Mouse (Mus musculus) embryonic facial prominence, embryonic 11.5 days (tissue): ENCODE results near the gene Arid3a. TPM values are rescaled to one million over a fixed set of nuclear protein-coding genes. Genes with fewer than 3 reads are reported as not detected.
A peak's percentile ranks its signal among the peaks of the same experiment; 100 is the strongest.

ENCODE experiments used
- ATAC-seq: fragments of 200-750 bp; cut with Nextera tagmentation; replicated peaks from 2 replicates; pipeline ENCODE4 v1.8.0; 2017; ENCODE audit warnings: low read depth; ENCODE audit not compliant: insufficient number of reproducible peaks, low FRiP score, low TSS enrichment
- DNase-seq: peaks from one replicate; pipeline ENCODE4 v3.0.0-alpha.2; 2015; ENCODE audit warnings: low spot score
- H3K27ac ChIP-seq: fragments of 300-500 bp; sonication (generic); replicated peaks from 2 replicates; pipeline ENCODE4 v1.5.1; 2014; ENCODE audit warnings: mild to moderate bottlenecking, low read depth, low read length, control low read depth
- H3K27me3 ChIP-seq: fragments of 300-500 bp; sonication (generic); 2 replicates; pipeline ENCODE4 v1.6.1; 2014; ENCODE audit warnings: mild to moderate bottlenecking, low read length, moderate library complexity, mixed read lengths; ENCODE audit not compliant: control insufficient read depth, insufficient read depth
- H3K36me3 ChIP-seq: fragments of 300-500 bp; sonication (generic); replicated peaks from 2 replicates; pipeline ENCODE4 v1.6.1; 2014; ENCODE audit warnings: low read depth, mild to moderate bottlenecking, low read length, moderate library complexity, mixed read lengths; ENCODE audit not compliant: control insufficient read depth, insufficient read depth
- H3K4me1 ChIP-seq: fragments of 300-500 bp; sonication (generic); 2 replicates; pipeline ENCODE4 v1.6.1; 2014; ENCODE audit warnings: low read length, mixed read lengths; ENCODE audit not compliant: control insufficient read depth, insufficient read depth
- H3K4me2 ChIP-seq: fragments of 300-500 bp; sonication (generic); 2 replicates; pipeline ENCODE4 v1.6.1; 2014; ENCODE audit warnings: low read depth, mild to moderate bottlenecking, control low read depth, low read length, moderate library complexity
- H3K4me3 ChIP-seq: fragments of 300-500 bp; sonication (generic); 2 replicates; pipeline ENCODE4 v1.5.1; 2014; ENCODE audit warnings: low read depth, low read length, control low read depth
- H3K9ac ChIP-seq: fragments of 300-500 bp; sonication (generic); replicated peaks from 2 replicates; pipeline ENCODE4 v1.6.1; 2014; ENCODE audit warnings: mild to moderate bottlenecking, control low read depth, low read length
- H3K9me3 ChIP-seq: fragments of 300-500 bp; sonication (generic); replicated peaks from 2 replicates; pipeline ENCODE4 v1.6.1; 2016; ENCODE audit warnings: mild to moderate bottlenecking, low read length, inconsistent platforms, mixed read lengths; ENCODE audit not compliant: control insufficient read depth
- WGBS: fragments of 180-500 bp; shearing (Covaris S2); extraction: QIAGEN DNeasy Blood & Tissue Kit; methylation state at CpG from one replicate; pipeline ENCODE4 v1.1.7; 2014; 5-methylcytosine and 5-hydroxymethylcytosine counted together
- polyA plus RNA-seq: library from polyadenylated mRNA; unstranded; fragments of >200 nt; fragmentation: Nextera tagmentation; extraction: Ambion mirVana; gene quantifications from 2 replicates; pipeline ENCODE4 v1.2.1, GENCODE M21; 2014

Arid3a gene
- polyA plus RNA-seq, 1 experiment from 2014 or later, result 5.0 TPM

DNA sequence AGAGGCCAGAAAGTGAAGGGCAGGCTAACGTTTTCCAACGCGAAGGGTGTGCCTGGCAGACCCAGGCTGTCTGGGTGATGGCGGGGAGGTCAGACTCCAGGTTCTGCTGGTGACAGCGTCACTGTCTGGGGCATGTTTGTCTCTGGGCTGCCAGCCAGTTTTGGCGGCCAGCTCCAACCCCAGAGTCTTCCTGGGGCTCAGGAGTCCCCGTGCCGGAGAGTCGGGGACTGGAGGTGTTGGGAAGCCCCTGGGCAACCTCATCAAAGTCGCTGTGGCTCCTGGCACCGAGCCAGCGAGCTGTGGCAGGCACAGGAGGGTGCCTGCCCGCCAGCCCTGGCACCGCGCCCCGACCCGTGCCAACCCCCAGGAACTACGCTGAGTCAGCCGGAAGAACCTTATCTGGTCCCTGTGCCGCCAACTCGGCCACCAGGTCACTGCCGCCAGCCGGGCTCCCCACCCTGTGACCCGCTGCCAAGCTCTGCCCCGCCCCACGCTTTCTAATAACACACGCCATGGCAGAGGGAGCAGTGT lies 10.1 kb downstream of the Arid3a start:
- H3K9ac ChIP-seq, result no peak overlapping the region
- no peaks in the 10 kb centered on the region for H3K27me3 ChIP-seq
- no peak overlapping the region for H3K27ac ChIP-seq
- H3K4me3 ChIP-seq, result no peak overlapping the region
- DNase-seq, result no peak
- H3K9me3 ChIP-seq, result no peaks in the 10 kb centered on the region
- WGBS, result 83% methylated on average over 27 of the region's 27 CpGs
- H3K36me3 ChIP-seq, result no peaks in the 10 kb centered on the region
- peaks cover 9% of the 10 kb centered on the region; the same call in 1 of the 2 replicates for H3K4me1 ChIP-seq
- no peak for ATAC-seq
- H3K4me2 ChIP-seq, result no peak overlapping the region

DNA sequence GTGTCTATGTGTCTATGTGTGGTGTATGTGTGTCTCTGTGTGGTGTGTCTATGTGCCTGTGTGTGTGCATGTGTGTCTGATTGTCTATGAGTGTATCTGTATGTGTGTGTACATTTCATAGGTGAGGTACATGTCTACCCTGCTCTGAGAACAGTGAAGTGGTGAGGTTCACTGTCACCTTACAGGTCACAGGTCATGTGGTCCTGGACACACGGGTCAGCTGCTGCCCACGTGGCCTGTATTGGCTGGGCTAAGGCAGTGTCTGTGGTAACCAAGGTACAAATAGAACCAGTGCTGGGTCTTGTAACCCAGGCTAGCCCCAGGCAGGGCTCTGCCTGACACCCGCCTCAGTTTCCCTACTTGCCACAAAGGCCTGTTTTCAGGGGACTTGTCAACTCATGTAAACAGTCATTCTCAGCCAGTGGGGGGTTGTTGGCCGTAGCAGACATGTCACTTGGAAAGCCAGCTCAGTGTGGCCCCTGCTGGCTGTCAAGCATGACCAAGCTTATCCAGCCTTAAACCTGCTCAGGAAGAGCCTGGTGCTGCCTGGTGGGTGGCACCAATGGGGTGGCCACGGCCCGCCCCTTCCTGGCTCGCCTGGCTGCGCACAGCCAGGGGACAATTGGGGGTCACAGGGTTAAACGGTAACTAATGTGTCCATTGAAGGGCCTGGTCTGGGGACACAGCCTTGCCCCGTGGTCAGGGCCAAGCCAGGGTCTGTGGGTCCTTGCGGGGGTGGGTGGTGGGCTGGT lies 11.1 kb downstream of the Arid3a start:
- no peak overlapping the region; the same call in 1 of the 2 replicates for H3K4me2 ChIP-seq
- DNase-seq (no peak), ATAC-seq (no peak)
- 41% methylated on average over 11 of the region's 11 CpGs for WGBS
- no peak overlapping the region for H3K27ac ChIP-seq
- H3K9ac ChIP-seq, result no peak overlapping the region
- H3K27me3 ChIP-seq, result no peaks in the 10 kb centered on the region
- peaks cover 1% of the 10 kb centered on the region; the same call in 1 of the 2 replicates for H3K4me1 ChIP-seq
- no peak overlapping the region for H3K4me3 ChIP-seq
- no peaks in the 10 kb centered on the region for H3K36me3 ChIP-seq
- H3K9me3 ChIP-seq, result no peaks in the 10 kb centered on the region

DNA sequence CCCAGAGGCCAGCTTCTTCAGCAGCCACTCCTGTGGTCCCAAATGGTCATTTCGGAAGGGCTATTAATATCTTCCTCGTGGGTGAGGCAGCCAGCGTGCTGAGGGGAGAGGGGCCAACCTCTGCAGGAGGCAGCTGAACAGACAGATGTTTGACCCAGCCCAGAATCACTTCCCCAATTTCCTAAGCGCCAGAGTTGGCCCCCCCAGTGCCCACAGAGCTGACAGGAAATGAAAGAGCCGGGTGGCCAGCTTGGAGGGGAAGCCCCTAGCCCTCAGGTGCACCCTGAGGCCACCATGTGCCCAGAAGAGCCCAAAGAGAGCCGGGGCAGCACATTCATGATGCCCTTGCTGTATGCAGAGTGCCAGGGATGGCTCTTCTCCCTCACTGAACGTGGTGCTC lies 13.9 kb downstream of the Arid3a start:
- DNase-seq (no peak), ATAC-seq (no peak)
- Histone ChIP-seq H3K9ac (no peak overlapping the region), H3K4me3 (no peak overlapping the region), H3K4me2 (no peak overlapping the region), H3K27me3 (no peaks in the 10 kb centered on the region), H3K4me1 (peaks cover 5% of the 10 kb centered on the region; the same call in 1 of the 2 replicates), H3K27ac (no peak overlapping the region), H3K36me3 (no peaks in the 10 kb centered on the region), H3K9me3 (no peaks in the 10 kb centered on the region)
- WGBS, result 64% methylated on average over 7 of the region's 7 CpGs

DNA sequence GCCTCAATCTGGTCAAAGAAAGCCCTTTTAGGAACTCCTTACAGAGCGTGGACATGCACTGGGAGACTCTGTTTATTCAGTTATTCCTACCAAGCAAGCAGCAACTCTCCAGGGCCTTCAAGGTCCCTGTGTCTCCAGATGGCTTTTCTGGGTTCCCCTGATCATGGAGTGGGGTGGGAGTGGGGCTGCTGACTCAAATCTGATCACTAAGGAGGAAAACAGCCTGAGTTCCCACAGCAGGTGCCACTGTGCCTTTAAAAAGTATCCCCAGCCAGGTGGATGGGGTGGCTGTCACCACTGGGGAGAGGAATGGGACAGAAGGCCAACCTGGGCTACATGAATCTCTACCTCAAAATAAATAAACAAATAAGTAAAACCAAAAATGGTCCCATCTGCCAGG lies 16.1 kb downstream of the Arid3a start:
- no peaks in the 10 kb centered on the region for H3K9me3 ChIP-seq
- DNase-seq (no peak), ATAC-seq (no peak)
- H3K27me3 ChIP-seq, result no peaks in the 10 kb centered on the region
- H3K27ac ChIP-seq, result no peak overlapping the region
- no peaks in the 10 kb centered on the region for H3K36me3 ChIP-seq
- no peak overlapping the region for H3K9ac ChIP-seq
- 91% methylated on average over 1 of the region's 1 CpGs for WGBS
- peaks cover 14% of the 10 kb centered on the region for H3K4me1 ChIP-seq
- no peak overlapping the region for H3K4me2 ChIP-seq
- H3K4me3 ChIP-seq, result no peak overlapping the region

DNA sequence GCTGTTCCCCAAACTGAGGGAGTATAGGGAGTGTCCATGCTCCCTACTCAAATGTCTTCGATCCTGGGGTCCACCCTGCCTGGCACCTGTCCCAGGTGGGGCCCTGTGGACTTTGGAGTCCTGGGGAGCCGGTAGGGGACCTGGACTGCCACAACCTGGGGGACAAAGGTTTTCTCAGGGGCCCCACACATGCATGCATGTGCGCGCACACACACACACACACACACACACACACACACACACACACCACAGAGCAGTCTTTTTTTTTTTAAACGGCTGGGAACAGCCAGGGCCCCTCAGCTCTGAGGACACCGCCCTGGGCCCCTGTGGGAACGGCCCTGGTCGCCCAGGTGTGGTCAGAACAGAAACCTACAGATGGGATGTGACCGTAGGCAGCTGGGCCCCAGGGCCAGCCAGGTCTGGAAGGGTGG lies 16.6 kb downstream of the Arid3a start:
- ATAC-seq (no peak), DNase-seq (no peak)
- Histone ChIP-seq H3K27ac (no peak overlapping the region), H3K4me2 (no peak overlapping the region), H3K36me3 (no peaks in the 10 kb centered on the region), H3K4me3 (no peak overlapping the region), H3K9me3 (no peaks in the 10 kb centered on the region), H3K4me1 (peaks cover 14% of the 10 kb centered on the region), H3K27me3 (no peaks in the 10 kb centered on the region), H3K9ac (no peak overlapping the region)
- 77% methylated on average over 9 of the region's 9 CpGs for WGBS

DNA sequence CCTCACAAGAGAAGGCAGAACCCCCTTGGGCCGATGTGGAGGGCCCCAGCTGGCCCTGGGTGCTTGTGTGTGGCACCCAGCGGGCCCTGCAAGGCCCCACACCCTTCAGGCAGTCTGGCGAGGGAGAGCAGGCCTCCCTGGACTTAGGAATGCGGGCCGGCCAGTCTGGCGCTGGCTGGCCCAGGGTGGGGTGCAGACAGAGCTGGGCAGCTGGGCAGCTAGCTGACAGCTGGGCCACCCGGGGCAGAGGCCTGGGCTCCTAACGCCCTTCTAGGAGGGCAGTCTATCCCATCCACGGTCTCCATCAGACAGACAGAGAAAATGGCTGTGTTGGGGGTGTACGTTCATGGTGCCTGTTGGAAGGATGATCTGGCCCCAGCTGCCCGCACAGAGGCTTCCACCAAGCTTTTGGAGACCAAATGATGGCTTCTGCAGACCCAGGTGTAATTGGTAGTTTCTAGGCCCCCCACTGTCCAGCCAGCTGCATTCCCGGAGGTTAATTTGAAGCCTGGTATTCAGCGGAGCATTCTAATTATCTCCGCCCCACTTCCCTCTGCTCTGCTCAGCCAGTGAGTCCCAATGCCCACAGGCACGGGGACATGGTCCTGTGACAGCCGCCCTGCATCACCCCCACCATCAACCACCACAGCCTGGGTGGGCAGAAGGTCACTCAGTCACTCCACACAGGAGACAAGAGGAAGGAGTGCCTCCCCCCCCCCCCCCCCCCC lies 18.8 kb downstream of the Arid3a start:
- Histone ChIP-seq H3K9ac (peak overlapping the region; percentile 40), H3K36me3 (peaks cover 2% of the 10 kb centered on the region; the same call in 1 of the 2 replicates), H3K4me1 (peaks cover 14% of the 10 kb centered on the region), H3K4me2 (no peak overlapping the region; the same call in 1 of the 2 replicates), H3K27me3 (no peaks in the 10 kb centered on the region), H3K4me3 (0 out of 2 replicates have a peak overlapping the region, but pooled peaks have one; percentile 5), H3K9me3 (no peaks in the 10 kb centered on the region), H3K27ac (peak overlapping the region; percentile 59)
- 16% methylated on average over 16 of the region's 16 CpGs for WGBS
- DNase-seq (peak; percentile 77), ATAC-seq (peak; percentile 54; the same call in 1 of the 2 replicates)

DNA sequence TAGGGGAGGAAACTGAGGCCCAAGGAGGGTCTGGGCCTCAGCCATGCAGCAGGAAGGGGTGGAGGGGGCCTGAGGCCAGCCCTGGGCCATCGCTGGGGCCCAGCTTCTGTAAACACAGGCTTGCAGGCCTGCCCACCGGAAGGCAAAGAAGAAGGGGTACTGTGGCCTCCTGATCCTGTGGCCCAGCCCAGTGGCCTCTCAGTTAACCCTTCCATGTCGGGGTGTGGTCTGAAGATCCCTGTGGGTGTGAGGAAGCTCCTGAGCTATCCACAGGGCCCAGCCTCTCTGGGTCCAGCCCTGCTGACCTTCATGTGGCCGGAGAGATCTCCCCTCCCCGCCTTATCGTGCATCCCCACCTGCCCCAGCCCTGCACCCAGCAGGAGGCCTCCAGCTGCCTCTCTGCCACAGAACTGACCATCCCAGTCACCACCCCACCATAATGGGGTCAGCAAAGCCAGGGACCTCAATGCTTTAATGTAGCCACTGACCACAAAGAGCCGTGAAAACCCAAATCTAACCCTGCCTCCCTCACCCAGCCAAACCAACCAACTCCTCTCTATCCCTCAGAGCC lies 20.0 kb downstream of the Arid3a start:
- Histone ChIP-seq H3K27me3 (no peaks in the 10 kb centered on the region), H3K36me3 (peaks cover 7% of the 10 kb centered on the region), H3K4me2 (peak overlapping the region; percentile 19; the same call in 1 of the 2 replicates), H3K27ac (peak overlapping the region; percentile 59), H3K4me1 (peaks cover 14% of the 10 kb centered on the region), H3K4me3 (no peak overlapping the region), H3K9me3 (no peaks in the 10 kb centered on the region), H3K9ac (peak overlapping the region; percentile 37)
- DNase-seq, result peak; percentile 22
- WGBS, result 14% methylated on average over 7 of the region's 7 CpGs
- ATAC-seq, result peak; percentile 25; the same call in 1 of the 2 replicates
